Mouse (Mus musculus): ENCODE results near the gene Calr3. TPM values are rescaled to one million over a fixed set of nuclear protein-coding genes. Genes with fewer than 3 reads are reported as not detected.

Calr3 gene
- total and polyA plus RNA-seq, 3 experiments = 2.5 to 5.3 (median 2.8) TPM

DNA sequence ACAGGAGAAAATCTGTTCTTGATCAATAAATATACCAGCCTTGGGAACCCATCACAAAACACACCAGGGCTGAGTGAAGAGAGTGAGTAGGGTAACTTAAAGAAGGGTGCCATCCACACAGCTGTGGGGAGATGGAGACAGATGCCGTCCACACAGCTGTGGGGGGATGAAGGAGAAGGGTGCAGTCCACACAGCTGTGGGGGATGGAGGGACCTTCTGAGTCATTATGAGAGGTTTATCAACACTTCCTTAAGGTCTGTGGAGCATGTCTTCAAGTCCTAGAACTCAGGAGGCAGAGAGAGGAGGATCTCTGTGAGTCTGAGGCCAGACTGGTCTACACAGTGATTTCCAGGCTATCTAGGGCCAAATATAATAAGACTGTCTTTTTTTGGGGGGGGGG lies 42.3 kb downstream of the Calr3 start:
- peaks cover 12% of the 10 kb centered on the region for H3K79me2 ChIP-seq (replicated peaks; ENCODE audit: control insufficient read depth, extremely low read depth, insufficient read depth, poor library complexity, severe bottlenecking)
- H3K27ac ChIP-seq (ENCODE audit: insufficient read depth, low read depth) = no peak overlapping the region
- H3K9ac ChIP-seq (ENCODE audit: insufficient read depth, low read depth) = no peak overlapping the region
- peak; percentile 35; the same call in 1 of the 2 replicates for TF ChIP-seq BHLHE40 (IDR thresholded peaks at IDR 0.05; ENCODE audit: low read depth, low read length)
- TF ChIP-seq NELFE (IDR thresholded peaks at IDR 0.05; ENCODE audit: low read depth, low read length) = no peak
- TF ChIP-seq UBTF (IDR thresholded peaks at IDR 0.05; ENCODE audit: low read depth, low read length) = no peak
- TF ChIP-seq IRF4 (IDR thresholded peaks at IDR 0.05; ENCODE audit: low read depth, low read length) = peak; percentile 70
- no peak for TF ChIP-seq NRF1 (IDR thresholded peaks at IDR 0.05; ENCODE audit: low read depth, low read length)
- TF ChIP-seq JUN (IDR thresholded peaks at IDR 0.05; ENCODE audit: insufficient read depth, low read depth, low read length) = peak; percentile 35; the same call in 1 of the 2 replicates
- TF ChIP-seq TBP (conservative IDR thresholded peaks at IDR 0.05; ENCODE audit: low read depth, low read length) = no peak
- TF ChIP-seq POLR2AphosphoS2 (IDR thresholded peaks at IDR 0.05; ENCODE audit: low read depth, low read length) = no peak
- peak; percentile 43 for TF ChIP-seq ETS1 (conservative IDR thresholded peaks at IDR 0.05; ENCODE audit: low read depth, low read length)
- no peak for TF ChIP-seq MEF2A (IDR thresholded peaks at IDR 0.05; ENCODE audit: borderline replicate concordance, low read depth, low read length)
- TF ChIP-seq POLR2A (IDR thresholded peaks at IDR 0.05; ENCODE audit: low read depth, low read length) = no peak
- no peak for TF ChIP-seq MAFK (IDR thresholded peaks at IDR 0.05; ENCODE audit: insufficient replicate concordance, low read length)
- peak; percentile 91 for TF ChIP-seq TCF12 (IDR thresholded peaks at IDR 0.05; ENCODE audit: low read depth, low read length)
- no peak for TF ChIP-seq CHD2 (IDR thresholded peaks at IDR 0.05; ENCODE audit: low read length)
- TF ChIP-seq MAZ (IDR thresholded peaks at IDR 0.05; ENCODE audit: low read depth, low read length) = no peak
- TF ChIP-seq HCFC1 (IDR thresholded peaks at IDR 0.05; ENCODE audit: low read depth, low read length) = no peak
- no peak for TF ChIP-seq RCOR1 (conservative IDR thresholded peaks at IDR 0.05; ENCODE audit: low read depth, low read length)
- peak; percentile 58; the same call in 1 of the 2 replicates for TF ChIP-seq EP300 (IDR thresholded peaks at IDR 0.05; ENCODE audit: low read length)
- TF ChIP-seq CTCF (conservative IDR thresholded peaks at IDR 0.05 in 1 of 2, IDR thresholded peaks at IDR 0.05 in 1 of 2; ENCODE audit: low read depth in 2 of 2, low read length in 2 of 2) = no peak
- TF ChIP-seq USF2 (conservative IDR thresholded peaks at IDR 0.05; ENCODE audit: low read depth, low read length) = no peak
- TF ChIP-seq JUND (conservative IDR thresholded peaks at IDR 0.05; ENCODE audit: low read depth, low read length) = peak; percentile 64
- no peak for TF ChIP-seq ZMIZ1 (IDR thresholded peaks at IDR 0.05; ENCODE audit: low read depth, low read length)
- TF ChIP-seq ZNF384 (IDR thresholded peaks at IDR 0.05; ENCODE audit: low read depth, low read length) = no peak
- TF ChIP-seq E2F4 (IDR thresholded peaks at IDR 0.05; ENCODE audit: insufficient replicate concordance, low read depth, low read length) = no peak
- H3K27me3 ChIP-seq (replicated peaks) = no peaks in the 10 kb centered on the region
- dilution Hi-C loops (cut with MboI; ENCODE audit: extremely low pct_ligation_motif_present, extremely low pct_unique_long_range_greater_than_20kb, low sequenced_read_pairs) (no loop called here), in situ Hi-C loops (cut with MboI; ENCODE audit: low pct_ligation_motif_present, low pct_unique_long_range_greater_than_20kb, low sequenced_read_pairs) (loop anchor here (5.0 kb wide), 1 partner anchor 34 kb away; no protein-coding TSS in a partner anchor)
- peak; percentile 69 for DNase-seq (ENCODE audit: extremely low read depth)
- H3K4me1 ChIP-seq (ENCODE audit: control insufficient read depth in 1 of 2, insufficient read depth in 2 of 2) = peaks cover 16 to 72% of the 10 kb centered on the region in 2 experiments
- H3K4me3 ChIP-seq (replicated peaks in 1 of 3; ENCODE audit: low read depth in 2 of 3, low read length in 2 of 3, poor library complexity in 1 of 3) = no peak overlapping the region
- no peak overlapping the region for H3K4me2 ChIP-seq (ENCODE audit: insufficient read depth, low read depth, poor library complexity, severe bottlenecking)
- peaks cover 19 to 50% of the 10 kb centered on the region in 2 experiments for H3K36me3 ChIP-seq (replicated peaks in 1 of 2; ENCODE audit: control insufficient read depth in 1 of 2, insufficient read depth in 1 of 2, low read length in 1 of 2)
- no peaks in the 10 kb centered on the region for H3K9me3 ChIP-seq (replicated peaks; ENCODE audit: low read length)
